Mouse (Mus musculus) ES-Bruce4 (cell line): ENCODE data around the gene Vamp4.

Source experiments
- CTCF ChIP-seq: IDR thresholded peaks from one replicate; pipeline ENCODE4 v1.8.1; 2011; ENCODE audit warnings: low read depth, low read length
- EP300 ChIP-seq: IDR thresholded peaks from 2 replicates; pipeline ENCODE4 v1.6.1; 2011; ENCODE audit warnings: low read depth, low read length; ENCODE audit not compliant: insufficient read depth
- POLR2A ChIP-seq: IDR thresholded peaks from one replicate; pipeline ENCODE4 v1.8.1; 2011; ENCODE audit warnings: low read length; ENCODE audit not compliant: insufficient read depth

GRCm38 (mm10) chr1:162625229-162625628 is 54.9 kb downstream of the Vamp4 start:
- TF ChIP-seq POLR2A, result no peak
- no peak for TF ChIP-seq CTCF
- TF ChIP-seq EP300, result no peak
